Mouse (Mus musculus): ENCODE measurements around the gene Tmem130. TPM values are rescaled to one million over a fixed set of nuclear protein-coding genes. Genes with fewer than 3 reads are reported as not detected.

Tmem130 gene
- polyA plus RNA-seq, 1 experiment from 2014 or later, result 429 TPM

DNA sequence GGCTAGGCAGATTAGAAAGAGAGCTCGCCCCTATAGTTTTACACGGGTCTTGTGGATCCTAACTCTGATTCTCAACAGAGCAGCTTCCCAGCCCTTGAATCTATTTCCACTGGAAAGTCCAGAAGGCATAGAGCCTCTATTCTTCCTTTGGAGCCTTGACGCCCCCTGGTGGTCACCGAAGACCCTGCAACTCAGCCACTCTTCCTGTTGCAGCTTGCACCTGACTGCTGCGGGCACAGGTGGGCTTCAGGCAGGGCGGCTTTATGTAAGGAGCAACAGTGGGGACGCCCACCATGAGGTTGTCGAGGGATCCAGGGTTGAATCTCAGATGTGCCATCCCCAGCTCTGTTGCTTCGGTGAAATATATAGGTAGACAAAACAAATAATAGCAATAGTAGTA lies 34.5 kb downstream of the Tmem130 start:
- no peaks in the 10 kb centered on the region for H3K9me3 ChIP-seq
- H3K4me1 ChIP-seq (replicated peaks), result no peaks in the 10 kb centered on the region
- no peak overlapping the region for H3K9ac ChIP-seq
- ATAC-seq (ENCODE audit: low FRiP score, low read depth), result peak; percentile 48; the same call in 1 of the 2 replicates
- H3K36me3 ChIP-seq, result no peaks in the 10 kb centered on the region
- WGBS, result 4% methylated on average over 9 of the region's 9 CpGs
- H3K27ac ChIP-seq (replicated peaks), result no peak overlapping the region
- no peak overlapping the region for H3K4me3 ChIP-seq
- H3K27me3 ChIP-seq, result peaks cover 7% of the 10 kb centered on the region
- H3K4me2 ChIP-seq, result no peak overlapping the region

DNA sequence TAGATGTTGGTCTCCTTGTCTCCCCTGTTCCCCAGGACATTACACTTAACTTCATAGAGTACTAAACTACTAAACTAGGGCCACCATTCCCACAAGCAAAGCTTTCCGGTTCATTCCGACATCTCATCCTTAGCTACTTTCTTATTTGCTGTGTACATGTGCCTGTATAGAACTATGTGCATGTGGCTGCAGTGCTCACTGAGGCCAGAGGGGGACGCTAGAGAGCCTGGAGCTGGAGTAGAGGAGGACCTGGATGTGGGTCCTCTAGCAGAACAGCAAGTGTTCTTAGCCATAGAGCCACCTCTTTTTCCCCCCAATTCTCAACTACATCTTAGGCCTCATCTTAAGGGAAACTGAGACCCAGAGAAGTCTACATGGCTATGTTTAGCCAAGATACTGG lies 36.1 kb downstream of the Tmem130 start:
- WGBS, result 88% methylated on average over 3 of the region's 3 CpGs
- Histone ChIP-seq H3K27ac (replicated peaks) (no peak overlapping the region), H3K4me1 (replicated peaks) (no peaks in the 10 kb centered on the region), H3K9ac (no peak overlapping the region), H3K4me3 (no peak overlapping the region), H3K27me3 (peaks cover 7% of the 10 kb centered on the region), H3K9me3 (no peaks in the 10 kb centered on the region), H3K4me2 (no peak overlapping the region), H3K36me3 (no peaks in the 10 kb centered on the region)
- ATAC-seq (ENCODE audit: low FRiP score, low read depth), result no peak

DNA sequence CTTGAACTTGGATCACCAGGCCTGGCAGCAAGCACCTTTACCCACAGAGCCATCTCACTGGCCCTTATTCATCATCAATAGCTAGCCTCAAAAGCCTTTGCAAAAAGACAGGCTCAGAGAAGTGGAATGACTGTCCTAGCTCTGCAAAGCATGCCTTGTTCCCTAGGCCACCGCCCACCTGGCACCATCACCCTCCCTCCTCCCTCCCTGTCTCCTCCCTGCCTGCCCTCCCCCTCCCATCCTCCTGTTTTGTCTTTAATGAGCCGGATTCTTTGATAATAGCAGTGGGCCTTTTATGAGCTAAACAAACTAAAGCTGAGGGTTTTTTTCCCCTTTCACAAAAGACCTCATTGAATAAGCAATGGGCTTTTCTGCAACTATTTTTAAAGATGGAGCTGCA lies 36.7 kb downstream of the Tmem130 start:
- Histone ChIP-seq H3K9ac (no peak overlapping the region), H3K27ac (replicated peaks) (no peak overlapping the region), H3K4me3 (no peak overlapping the region), H3K4me2 (no peak overlapping the region), H3K9me3 (no peaks in the 10 kb centered on the region), H3K27me3 (peaks cover 7% of the 10 kb centered on the region), H3K4me1 (replicated peaks) (no peaks in the 10 kb centered on the region), H3K36me3 (no peaks in the 10 kb centered on the region)
- WGBS, result 19% methylated on average over 2 of the region's 2 CpGs
- no peak for ATAC-seq (ENCODE audit: low FRiP score, low read depth)

DNA sequence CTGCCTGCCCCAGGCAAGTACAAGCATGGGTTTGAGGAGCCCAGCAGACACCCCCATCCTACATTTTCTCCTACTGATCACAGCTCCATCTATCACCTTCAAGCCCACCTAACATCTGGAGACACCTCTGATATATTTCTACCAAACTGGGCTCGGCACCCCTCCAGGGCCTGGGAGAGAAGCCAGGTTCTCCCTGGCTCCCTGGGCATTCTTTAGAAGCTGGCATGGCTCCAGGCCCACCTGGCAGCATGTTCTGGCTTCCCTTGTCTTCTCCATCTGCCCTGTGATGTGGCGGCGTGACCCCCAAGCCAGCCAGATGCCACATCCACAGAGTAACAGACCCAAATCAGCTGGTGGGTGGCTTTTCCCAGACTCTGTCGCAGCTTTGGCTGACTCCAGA lies 41.3 kb downstream of the Tmem130 start:
- ATAC-seq (ENCODE audit: low FRiP score, low read depth), result no peak
- Histone ChIP-seq H3K9me3 (no peaks in the 10 kb centered on the region), H3K9ac (no peak overlapping the region), H3K36me3 (no peaks in the 10 kb centered on the region), H3K4me1 (replicated peaks) (no peaks in the 10 kb centered on the region), H3K4me3 (no peak overlapping the region), H3K4me2 (no peak overlapping the region), H3K27me3 (no peaks in the 10 kb centered on the region), H3K27ac (replicated peaks) (no peak overlapping the region)
- WGBS, result 62% methylated on average over 4 of the region's 4 CpGs

DNA sequence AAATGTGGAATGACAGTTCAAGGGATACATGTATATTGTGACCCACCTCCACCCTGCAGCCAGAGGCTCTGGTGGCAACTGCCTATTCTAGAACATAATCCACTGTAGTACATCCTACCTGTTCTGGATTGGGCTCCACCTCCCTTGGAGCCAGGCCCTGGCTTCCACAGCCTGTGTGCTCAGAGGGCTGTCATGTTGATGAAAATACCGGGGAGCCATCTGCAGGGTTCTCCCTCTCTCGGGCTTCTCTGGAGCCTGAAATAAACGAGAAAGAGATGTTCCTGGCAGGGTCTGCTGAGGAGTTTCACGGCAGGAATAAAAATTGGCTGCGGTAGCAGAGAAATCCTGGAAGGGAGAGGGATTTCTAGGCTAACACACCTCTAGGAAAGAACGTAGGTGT lies 41.8 kb downstream of the Tmem130 start:
- Histone ChIP-seq H3K27me3 (no peaks in the 10 kb centered on the region), H3K4me1 (replicated peaks) (no peaks in the 10 kb centered on the region), H3K36me3 (no peaks in the 10 kb centered on the region), H3K4me2 (no peak overlapping the region), H3K9ac (no peak overlapping the region), H3K9me3 (no peaks in the 10 kb centered on the region), H3K27ac (replicated peaks) (no peak overlapping the region), H3K4me3 (no peak overlapping the region)
- ATAC-seq (ENCODE audit: low FRiP score, low read depth), result no peak
- WGBS, result 44% methylated on average over 6 of the region's 6 CpGs

DNA sequence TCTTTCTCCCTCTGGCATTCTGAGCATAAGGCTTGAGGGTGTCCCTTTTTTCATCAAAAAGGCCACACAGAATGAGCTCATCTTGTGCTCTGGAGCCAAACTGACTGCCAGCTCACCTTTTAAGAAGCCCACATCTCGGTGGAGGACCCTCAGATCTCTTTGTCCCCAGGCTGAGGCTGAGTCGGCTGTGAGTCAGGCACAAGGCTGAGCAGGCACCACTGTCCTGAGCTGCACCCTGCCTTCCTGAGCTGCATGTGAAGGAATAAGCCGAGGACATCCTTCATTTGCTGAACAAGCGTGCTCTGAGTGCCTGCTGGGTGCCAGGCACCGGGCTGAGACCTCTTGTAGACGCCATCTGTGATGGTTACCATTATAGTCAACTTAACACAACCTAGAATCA lies 44.4 kb downstream of the Tmem130 start:
- H3K9me3 ChIP-seq, result no peaks in the 10 kb centered on the region
- H3K4me3 ChIP-seq, result no peak overlapping the region
- H3K4me1 ChIP-seq (replicated peaks), result no peaks in the 10 kb centered on the region
- no peak overlapping the region for H3K9ac ChIP-seq
- 64% methylated on average over 6 of the region's 6 CpGs for WGBS
- no peaks in the 10 kb centered on the region for H3K36me3 ChIP-seq
- ATAC-seq (ENCODE audit: low FRiP score, low read depth), result no peak
- H3K4me2 ChIP-seq, result no peak overlapping the region
- no peaks in the 10 kb centered on the region for H3K27me3 ChIP-seq
- H3K27ac ChIP-seq (replicated peaks), result no peak overlapping the region

DNA sequence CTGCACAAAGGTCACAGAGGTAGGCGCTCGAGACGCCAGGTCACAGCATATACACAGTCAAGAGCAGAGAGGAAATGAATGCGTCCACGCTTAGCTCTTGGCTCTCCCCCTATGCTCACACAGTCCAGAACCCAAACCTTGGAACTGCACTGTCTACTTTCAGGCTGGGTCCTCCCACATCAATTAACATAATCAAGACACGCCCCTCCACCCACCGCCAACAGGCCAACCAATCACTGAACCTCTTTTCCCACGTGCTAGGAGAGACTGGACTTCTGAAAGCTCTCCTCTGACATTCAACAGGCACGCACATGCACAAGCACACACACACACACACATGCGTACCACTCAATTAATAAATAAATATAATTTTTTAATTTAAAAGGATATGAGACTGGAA lies 48.2 kb downstream of the Tmem130 start:
- no peak overlapping the region for H3K4me2 ChIP-seq
- no peaks in the 10 kb centered on the region for H3K27me3 ChIP-seq
- H3K9me3 ChIP-seq, result no peaks in the 10 kb centered on the region
- H3K4me1 ChIP-seq (replicated peaks), result no peaks in the 10 kb centered on the region
- WGBS, result 89% methylated on average over 10 of the region's 10 CpGs
- H3K27ac ChIP-seq (replicated peaks), result no peak overlapping the region
- H3K9ac ChIP-seq, result no peak overlapping the region
- H3K4me3 ChIP-seq, result no peak overlapping the region
- no peak for ATAC-seq (ENCODE audit: low FRiP score, low read depth)
- H3K36me3 ChIP-seq, result no peaks in the 10 kb centered on the region

DNA sequence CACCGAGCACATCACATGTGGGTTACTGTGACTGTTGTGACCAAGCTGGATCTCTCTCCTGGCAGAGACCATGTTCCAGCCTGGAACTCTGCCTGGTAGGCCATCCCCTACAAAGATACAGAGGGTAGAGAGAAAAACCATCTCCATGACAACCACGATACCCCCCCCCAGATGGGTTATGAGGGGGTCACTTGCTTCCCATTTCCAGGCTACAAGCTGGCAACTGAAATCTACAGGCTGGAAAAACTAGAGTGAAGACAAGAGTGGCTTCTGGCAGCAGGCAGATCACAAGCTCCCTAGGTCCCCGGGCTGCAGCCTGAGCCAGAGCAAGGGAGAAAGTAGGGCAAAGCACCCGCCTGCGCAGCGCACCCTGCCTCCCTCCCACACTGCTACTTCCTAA lies 54.0 kb downstream of the Tmem130 start:
- H3K27ac ChIP-seq (replicated peaks), result no peak overlapping the region
- H3K9ac ChIP-seq, result no peak overlapping the region
- H3K4me1 ChIP-seq (replicated peaks), result peaks cover 15% of the 10 kb centered on the region
- no peaks in the 10 kb centered on the region for H3K9me3 ChIP-seq
- 69% methylated on average over 6 of the region's 6 CpGs for whole genome bisulfite sequencing
- ATAC-seq (ENCODE audit: low FRiP score, low read depth), result peak; percentile 38; the same call in 1 of the 2 replicates
- no peaks in the 10 kb centered on the region for H3K36me3 ChIP-seq
- H3K4me3 ChIP-seq, result no peak overlapping the region
- H3K4me2 ChIP-seq, result no peak overlapping the region
- H3K27me3 ChIP-seq, result no peaks in the 10 kb centered on the region

DNA sequence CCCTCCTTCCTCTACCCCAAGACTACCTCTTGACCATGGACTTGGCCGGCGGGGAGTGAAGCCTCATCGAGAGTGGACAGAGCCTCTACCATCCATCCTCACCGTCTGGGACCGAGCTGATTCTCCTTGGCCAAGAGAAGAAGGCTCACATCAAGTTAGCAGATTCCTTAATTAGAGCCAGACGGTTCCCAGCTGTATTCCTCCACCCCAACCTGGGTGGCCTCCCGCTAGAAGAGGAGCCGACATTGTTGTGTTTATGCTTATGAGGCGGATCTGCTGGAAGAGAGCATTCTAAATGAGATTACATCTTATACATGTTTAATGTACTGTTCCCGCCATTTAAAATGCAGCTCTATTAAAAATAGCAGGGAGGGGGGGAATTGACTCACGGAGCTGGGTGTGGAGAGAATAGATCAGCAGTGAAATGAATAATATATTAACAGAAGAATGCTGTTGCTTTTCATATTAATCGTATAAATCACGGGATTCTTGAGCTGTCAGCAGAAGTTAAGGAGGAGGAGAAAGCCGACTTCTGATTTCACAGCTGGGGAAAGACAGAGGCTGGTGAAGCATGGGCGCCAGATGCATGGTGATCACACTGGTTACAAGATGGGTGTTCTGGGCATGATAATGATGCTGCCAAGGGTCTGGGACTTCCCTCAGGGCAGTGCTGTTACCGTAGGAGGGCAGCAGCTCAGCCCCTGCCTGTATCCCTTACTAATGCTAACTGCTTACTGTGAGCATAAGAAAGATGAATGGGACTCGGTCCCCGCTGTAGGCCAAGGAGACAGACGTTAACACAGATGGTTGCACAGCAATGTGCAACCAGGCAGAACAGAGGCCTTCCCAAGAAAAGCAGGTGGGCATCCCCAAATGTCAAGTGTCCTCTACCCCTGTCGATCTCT lies 57.9 kb downstream of the Tmem130 start:
- H3K27me3 ChIP-seq, result no peaks in the 10 kb centered on the region
- H3K4me2 ChIP-seq, result peak overlapping the region; percentile 8
- no peaks in the 10 kb centered on the region for H3K36me3 ChIP-seq
- peak overlapping the region; percentile 77 for H3K27ac ChIP-seq (replicated peaks)
- no peak overlapping the region for H3K9ac ChIP-seq
- peak; percentile 76 for ATAC-seq (ENCODE audit: low FRiP score, low read depth)
- H3K4me3 ChIP-seq, result no peak overlapping the region
- WGBS, result 20% methylated on average over 20 of the region's 20 CpGs
- H3K4me1 ChIP-seq (replicated peaks), result peaks cover 15% of the 10 kb centered on the region
- no peaks in the 10 kb centered on the region for H3K9me3 ChIP-seq

DNA sequence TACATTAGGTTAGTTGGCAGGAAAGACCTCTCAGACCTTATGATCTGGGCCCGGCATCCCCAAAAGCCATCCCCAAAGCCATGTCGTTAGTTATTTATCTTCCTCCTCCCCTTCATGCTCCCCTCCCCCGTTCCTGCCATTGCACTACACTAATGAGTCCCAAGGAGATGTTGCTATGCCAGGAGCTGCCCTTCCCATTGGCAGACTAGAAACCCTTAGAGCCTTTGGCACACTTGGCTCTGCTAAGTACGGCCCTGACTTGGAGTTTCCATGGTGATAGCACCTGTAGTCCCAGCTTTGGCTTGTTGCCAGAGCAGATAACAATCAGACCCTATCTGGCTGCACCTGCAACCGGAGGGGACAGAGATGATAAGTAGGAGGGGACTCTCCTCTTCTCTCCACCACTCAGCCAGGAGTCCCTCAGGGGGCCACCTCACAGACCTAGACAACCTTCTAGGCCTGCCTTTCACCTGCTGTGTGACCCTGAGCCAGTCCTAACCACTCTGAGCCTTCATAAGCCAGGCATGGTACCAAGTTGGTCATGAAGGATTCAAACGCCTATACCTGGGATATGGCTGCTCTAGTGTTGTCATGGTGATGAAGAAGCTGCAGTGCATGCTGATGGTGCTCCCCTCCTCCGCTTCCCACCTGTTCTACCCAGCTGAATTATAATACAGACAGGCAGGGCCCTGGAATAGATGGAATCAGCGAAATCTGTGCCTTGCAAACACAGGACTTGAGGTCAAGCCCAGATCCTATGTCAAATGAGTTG lies 66.1 kb downstream of the Tmem130 start:
- H3K36me3 ChIP-seq, result no peaks in the 10 kb centered on the region
- H3K4me3 ChIP-seq, result no peak overlapping the region
- H3K4me2 ChIP-seq, result no peak overlapping the region
- no peaks in the 10 kb centered on the region for H3K27me3 ChIP-seq
- peak; percentile 83 for ATAC-seq (ENCODE audit: low FRiP score, low read depth)
- WGBS, result 43% methylated on average over 8 of the region's 8 CpGs
- H3K4me1 ChIP-seq (replicated peaks), result peaks cover 19% of the 10 kb centered on the region
- H3K9me3 ChIP-seq, result no peaks in the 10 kb centered on the region
- peak overlapping the region; percentile 27; the same call in 1 of the 2 replicates for H3K27ac ChIP-seq (replicated peaks)
- no peak overlapping the region for H3K9ac ChIP-seq

DNA sequence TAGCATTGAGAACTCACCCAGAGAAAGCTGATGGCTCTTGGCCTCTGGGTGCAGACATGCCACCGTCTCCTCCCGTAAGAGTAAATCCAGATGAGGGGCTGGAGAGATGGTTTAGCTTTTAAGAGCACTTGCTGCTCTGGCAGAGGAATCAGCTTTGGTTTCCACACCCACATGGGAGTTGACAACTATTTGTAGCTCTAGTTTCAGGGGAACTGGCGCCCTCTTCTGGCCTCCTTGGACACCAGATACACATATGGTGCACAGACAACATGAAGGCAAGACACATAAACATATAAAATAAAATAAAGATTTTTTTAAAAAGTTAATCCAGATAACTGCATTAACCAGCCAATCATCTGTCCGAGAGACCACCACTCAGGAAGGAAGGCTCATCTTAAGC lies 67.5 kb downstream of the Tmem130 start:
- ATAC-seq (ENCODE audit: low FRiP score, low read depth), result no peak
- no peaks in the 10 kb centered on the region for H3K27me3 ChIP-seq
- no peak overlapping the region for H3K4me3 ChIP-seq
- H3K9ac ChIP-seq, result no peak overlapping the region
- no peak overlapping the region for H3K27ac ChIP-seq (replicated peaks)
- H3K4me2 ChIP-seq, result no peak overlapping the region
- WGBS, result 79% methylated on average over 4 of the region's 4 CpGs
- H3K4me1 ChIP-seq (replicated peaks), result peaks cover 19% of the 10 kb centered on the region
- no peaks in the 10 kb centered on the region for H3K36me3 ChIP-seq
- no peaks in the 10 kb centered on the region for H3K9me3 ChIP-seq

DNA sequence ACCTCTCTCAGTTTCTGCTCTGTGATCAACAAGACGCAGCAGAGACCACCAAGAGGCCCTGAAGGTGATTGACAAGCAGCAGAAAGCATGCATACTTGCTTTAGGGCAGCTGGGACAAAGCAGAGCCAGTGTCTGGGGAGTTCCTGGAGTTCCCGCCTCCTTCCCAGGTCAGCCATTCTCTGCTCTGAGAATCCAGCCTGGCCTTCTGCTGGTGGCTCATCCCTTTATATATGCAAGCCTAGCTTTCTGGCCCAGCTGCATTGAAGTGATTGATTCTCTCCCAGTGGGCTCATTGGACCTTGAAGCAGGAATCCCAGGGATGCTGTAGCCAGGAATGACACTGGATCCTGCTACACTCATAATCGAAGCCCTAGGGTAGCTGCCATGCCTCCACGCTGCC lies 70.2 kb downstream of the Tmem130 start:
- ATAC-seq (ENCODE audit: low FRiP score, low read depth), result no peak
- H3K36me3 ChIP-seq, result no peaks in the 10 kb centered on the region
- no peak overlapping the region for H3K4me2 ChIP-seq
- no peaks in the 10 kb centered on the region for H3K27me3 ChIP-seq
- WGBS, result 12% methylated on average over 4 of the region's 4 CpGs
- H3K4me1 ChIP-seq (replicated peaks), result peaks cover 19% of the 10 kb centered on the region
- no peak overlapping the region for H3K4me3 ChIP-seq
- no peak overlapping the region for H3K27ac ChIP-seq (replicated peaks)
- H3K9me3 ChIP-seq, result no peaks in the 10 kb centered on the region
- no peak overlapping the region for H3K9ac ChIP-seq

Measured in hindbrain, embryonic 15.5 days (tissue).